Mouse (Mus musculus): Measurements from ENCODE around the gene Ak2.

- TF ChIP-seq CTCF (IDR thresholded peaks at IDR 0.05; ENCODE audit: low read depth): no peak
- TF ChIP-seq EP300 (IDR thresholded peaks at IDR 0.05; ENCODE audit: low read depth): no peak
Measured at GRCm38 (mm10) chr4:128981833-128982180, 10.0 kb upstream of the Ak2 start.
